Mouse (Mus musculus) c-Kit-positive CD71-positive TER-119-positive erythroid progenitor cells, embryonic 14.5 days (primary cell): ENCODE measurements around the gene Vamp2.

Source experiments
- DNase-seq: peaks from one replicate; pipeline ENCODE4 v3.0.0-alpha.2; 2013; ENCODE audit warnings: low spot score

Gene Vamp2

GRCm38 (mm10) chr11:69116843-69117242 is 28.6 kb downstream of the Vamp2 start:
- DNase-seq, result no peak

GRCm38 (mm10) chr11:69117737-69118695 is 29.7 kb downstream of the Vamp2 start:
- no peak for DNase-seq

- peak; percentile 89 for DNase-seq
Measured at GRCm38 (mm10) chr11:69118765-69119164, 30.5 kb downstream of the Vamp2 start.

DNA sequence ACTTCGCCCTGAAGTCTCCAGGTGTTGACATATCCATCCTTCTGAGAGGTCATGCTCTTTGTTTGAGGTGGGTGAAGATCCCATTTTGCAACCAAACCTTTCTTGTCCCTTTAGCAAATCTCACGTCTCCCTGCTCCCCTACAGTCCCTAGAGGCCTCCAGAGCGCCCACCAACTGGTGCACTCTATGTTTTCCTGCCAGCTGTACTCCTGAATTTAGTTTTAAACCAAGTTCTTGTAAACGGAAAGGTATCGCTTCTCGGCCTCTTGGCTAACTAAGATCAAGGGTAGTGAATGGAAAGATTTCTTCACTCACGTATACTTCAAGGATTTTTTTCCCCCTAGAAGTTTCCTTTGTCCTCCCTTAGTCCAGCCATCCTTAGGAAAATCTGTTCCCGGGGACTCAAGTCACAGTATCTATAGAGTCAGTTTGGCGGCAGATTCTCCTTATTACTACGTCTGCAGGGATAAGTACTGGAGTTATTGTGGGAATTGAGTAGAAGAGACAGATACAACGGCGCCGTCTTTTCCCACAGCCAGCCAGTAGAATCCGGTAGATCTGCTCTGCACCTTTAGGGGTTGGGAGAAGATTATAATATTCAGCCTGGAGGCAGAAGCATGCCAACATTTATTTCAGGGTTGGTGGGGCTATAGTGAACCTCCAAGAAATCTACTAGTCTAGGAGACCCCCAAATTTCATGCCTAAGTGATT is 31.3 kb downstream of the Vamp2 start:
- DNase-seq, result no peak

- DNase-seq, result no peak
Measured at GRCm38 (mm10) chr11:69120221-69121000, 32.1 kb downstream of the Vamp2 start, which contains the start of gene Hes7. Gene Hes7 (plus strand): TSS chr11:69120404.

DNA sequence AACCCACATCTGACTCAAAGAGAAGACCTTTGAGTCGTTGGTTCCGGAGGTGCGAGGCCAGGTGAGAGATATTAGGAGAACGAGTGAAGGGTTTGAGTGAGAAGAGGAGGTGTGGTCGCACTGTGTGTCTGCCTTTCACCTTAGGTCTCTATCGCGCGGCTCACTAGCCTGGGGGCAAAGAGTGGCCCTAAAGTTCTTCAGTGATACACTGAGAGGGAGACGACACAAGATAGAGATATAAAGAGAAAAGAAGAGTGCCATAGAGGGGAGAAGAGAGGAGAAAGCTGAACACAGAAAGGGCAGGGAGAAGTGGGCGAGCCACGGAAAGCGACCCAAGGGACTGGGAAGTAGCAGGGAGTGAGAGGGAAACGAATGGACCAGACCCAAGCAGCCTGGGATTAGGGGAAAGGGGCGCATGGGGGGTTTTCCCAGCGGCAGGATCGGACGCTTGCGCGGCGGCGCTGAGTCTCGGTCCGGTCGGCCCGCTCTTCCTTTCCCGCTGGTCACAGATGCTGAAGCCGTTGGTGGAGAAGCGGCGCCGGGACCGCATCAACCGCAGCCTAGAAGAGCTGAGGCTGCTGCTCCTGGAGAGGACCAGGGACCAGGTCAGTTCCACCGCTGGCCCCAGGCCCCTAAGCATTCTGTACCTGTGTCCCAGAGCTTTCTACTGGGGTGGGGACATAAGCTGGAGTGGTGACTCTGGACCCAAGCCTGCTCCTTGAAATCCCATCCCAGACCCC is 32.9 kb downstream of the Vamp2 start:
- no peak for DNase-seq

DNA sequence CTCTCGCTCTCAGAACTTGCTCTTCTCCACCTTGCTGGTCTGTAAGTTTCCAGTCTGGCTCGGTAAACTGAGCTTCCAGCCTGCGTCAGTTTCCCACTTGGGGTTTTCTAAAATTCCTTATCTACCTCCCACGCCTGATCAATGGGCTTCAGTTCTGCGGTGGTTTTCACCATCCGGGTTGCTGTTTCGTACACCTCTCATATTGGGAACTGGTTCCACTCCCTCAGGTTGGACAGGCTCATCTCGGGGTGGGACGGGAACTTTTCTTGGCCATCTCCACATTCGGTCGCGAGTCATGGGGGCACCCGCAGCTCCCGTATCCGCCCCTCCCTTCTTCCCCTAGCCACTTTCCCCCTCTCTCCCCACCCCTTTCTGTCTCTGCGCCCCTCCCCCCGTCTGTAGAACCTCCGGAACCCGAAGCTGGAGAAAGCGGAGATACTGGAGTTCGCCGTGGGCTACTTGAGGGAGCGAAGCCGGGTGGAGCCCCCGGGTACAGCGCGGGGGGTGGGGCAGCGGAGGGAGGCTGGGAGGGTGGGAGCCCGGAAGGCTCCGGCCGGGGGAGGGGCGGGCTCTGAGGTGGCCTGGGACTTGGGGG is 33.5 kb downstream of the Vamp2 start:
- DNase-seq, result no peak

GRCm38 (mm10) chr11:69122336-69122951 is 34.2 kb downstream of the Vamp2 start, which contains the start of gene 9130213A22Rik:
Gene 9130213A22Rik (minus strand): TSS chr11:69122589.
- no peak for DNase-seq

DNA sequence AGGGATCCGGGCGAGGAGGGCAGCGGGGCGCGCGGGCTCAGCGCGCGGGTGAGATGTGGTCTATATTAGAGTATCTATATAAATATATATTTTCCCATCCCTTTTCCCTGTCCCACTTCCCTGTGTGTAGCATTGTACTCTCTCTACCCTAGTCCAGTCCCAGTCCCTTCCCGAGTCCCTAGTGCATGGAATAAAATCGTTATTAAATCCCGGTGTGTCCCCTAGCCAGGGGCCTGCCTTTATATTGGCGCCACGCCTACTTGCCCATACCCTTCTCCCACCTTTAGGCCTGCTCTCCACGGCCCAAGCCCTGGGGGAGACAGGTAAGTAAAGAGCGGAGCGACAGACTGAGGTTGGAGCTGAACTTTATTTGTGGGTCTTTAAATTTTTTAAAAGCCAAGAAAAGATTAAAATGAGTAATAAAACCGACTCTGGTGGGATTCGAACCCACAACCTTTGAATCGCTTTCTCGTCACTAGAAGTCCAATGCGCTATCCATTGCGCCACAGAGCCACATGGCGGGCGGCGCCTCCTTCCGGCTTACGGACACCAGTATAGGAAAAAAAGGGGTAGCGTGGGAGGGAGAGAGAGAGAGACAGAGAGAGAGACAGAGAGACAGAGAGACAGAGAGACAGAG is 34.9 kb downstream of the Vamp2 start:
- DNase-seq, result peak; percentile 93

DNA sequence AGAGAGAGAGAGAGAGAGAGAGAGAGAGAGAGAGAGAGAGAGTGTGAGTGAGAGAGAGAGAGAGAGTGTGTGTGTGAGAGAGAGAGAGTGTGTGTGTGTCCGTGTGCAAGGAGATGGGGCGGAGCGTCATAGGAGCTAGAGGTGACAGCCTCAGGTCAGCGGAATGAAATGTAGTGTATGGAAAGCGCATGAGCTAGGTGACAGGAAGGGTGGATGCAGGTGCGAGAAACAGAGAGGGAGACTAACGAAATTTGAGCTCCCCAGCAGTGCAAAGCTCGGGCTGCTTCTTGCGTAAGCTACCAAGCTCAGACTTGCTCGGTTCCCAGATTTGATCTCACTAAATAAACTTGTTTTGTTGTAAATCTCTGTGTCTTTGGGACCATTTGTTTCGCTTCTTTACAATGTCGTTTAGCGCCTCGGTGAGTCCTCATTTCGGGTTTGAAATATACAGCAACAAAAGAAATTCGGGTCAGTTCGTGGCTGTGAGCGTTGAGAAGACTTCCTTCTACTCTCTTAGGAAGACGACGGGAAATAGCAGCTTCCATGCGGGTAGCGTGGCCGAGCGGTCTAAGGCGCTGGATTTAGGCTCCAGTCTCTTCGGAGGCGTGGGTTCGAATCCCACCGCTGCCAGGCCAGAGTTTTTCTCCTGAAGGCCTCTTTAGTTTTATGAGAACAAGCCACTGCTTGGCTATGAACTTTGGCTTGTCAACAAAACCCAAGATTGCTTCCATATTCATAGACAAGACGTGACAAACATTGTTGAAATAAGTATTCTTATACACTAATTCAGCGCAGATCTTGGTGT is 35.6 kb downstream of the Vamp2 start:
- DNase-seq, result peak; percentile 92

DNA sequence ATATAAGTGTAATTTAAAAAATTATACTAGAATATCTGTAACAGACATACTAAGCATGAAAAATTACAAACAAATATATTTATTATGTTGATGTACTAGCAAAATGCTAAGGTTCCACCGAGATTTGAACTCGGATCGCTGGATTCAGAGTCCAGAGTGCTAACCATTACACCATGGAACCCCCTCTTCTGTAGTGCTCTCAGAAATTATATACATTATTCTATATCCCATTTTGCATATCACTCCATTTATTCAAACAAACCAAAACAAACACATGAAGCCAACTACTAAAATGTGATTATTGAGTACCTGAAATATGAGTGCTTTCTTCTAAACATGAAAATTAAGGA is 36.2 kb downstream of the Vamp2 start:
- DNase-seq, result peak; percentile 85

DNA sequence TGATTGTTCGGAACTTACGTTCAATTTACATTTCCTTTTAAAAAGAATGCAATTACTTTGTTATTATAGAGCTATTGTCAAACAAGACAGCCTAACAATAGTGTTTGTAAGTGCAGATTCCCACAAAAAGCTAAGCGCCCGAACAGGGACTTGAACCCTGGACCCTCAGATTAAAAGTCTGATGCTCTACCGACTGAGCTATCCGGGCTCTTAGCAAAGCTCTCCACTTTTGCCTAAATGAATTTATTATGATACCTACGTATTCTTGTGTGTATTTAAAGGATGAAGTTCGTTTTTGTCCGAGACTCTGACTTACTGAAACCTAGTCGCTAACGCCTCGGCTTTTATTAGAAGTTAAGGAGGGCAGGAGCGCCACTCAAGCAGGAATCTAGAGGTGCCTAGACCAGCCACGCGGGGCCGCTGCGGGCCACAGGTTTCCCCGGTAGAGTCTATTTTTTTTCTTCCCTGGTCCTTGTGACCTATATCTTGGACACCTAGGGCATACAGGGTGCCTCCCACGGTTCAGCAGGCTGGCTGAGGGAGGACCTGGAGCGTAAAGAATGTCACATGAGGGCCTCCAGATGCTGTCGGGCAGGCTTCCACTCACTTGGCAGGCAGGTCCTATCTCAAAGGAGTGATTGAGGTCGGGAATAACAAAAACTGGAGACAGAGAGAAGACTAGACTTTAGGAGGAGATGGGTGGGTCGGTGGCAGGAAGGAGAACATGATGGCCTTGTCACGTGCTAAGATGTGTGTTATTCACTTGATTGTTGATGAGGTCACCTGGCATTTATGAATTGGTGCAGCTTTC is 37.0 kb downstream of the Vamp2 start:
- peak; percentile 92 for DNase-seq

DNA sequence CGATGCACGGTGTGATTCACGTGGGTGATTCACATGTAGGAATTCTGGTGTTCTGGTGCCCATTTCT is 37.4 kb downstream of the Vamp2 start, which contains the start of gene Aloxe3:
Gene Aloxe3 (plus strand): TSS at position 45 of the 67 bp plus-strand sequence.
- no peak for DNase-seq

- DNase-seq, result no peak
Measured at GRCm38 (mm10) chr11:69125919-69126705, 37.8 kb downstream of the Vamp2 start.

- no peak for DNase-seq
Measured at GRCm38 (mm10) chr11:69126706-69127095, 38.4 kb downstream of the Vamp2 start.

GRCm38 (mm10) chr11:69128426-69129122 is 40.3 kb downstream of the Vamp2 start:
- DNase-seq, result no peak

DNA sequence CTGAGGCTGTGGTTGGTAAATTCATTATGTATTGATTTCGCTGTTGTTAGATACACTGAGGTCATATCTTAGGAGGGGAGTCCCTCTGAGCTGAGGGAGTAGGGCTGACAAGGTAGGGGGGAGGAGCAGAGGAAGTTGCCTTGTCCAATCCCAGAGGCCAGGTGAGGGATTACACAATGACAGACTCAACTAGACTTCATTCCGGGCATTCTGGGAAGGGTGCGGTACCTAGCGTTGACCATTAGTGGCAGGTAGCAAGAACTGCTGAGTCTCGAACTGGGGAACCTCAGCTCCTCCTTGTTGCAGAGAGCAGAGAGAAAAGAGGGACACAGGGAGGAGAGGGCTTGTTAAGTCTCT is 45.3 kb downstream of the Vamp2 start:
- DNase-seq, result no peak
